Mouse (Mus musculus) fat pad, adult 2 months (tissue): ENCODE measurements around the gene Lpin1.

Experiments used
- DNase-seq: peaks from one replicate; pipeline ENCODE4 v3.0.0-alpha.2; 2011; ENCODE audit warnings: low read depth, low spot score; ENCODE audit errors: extremely low read depth

Gene Lpin1

GRCm38 (mm10) chr12:16531956-16532859 is 78.6 kb downstream of the Lpin1 start:
- no peak for DNase-seq

GRCm38 (mm10) chr12:16528650-16529049 is 82.1 kb downstream of the Lpin1 start:
- no peak for DNase-seq

GRCm38 (mm10) chr12:16527941-16528340 is 82.8 kb downstream of the Lpin1 start:
- DNase-seq = no peak

GRCm38 (mm10) chr12:16526862-16527261 is 83.9 kb downstream of the Lpin1 start:
- DNase-seq = no peak

- DNase-seq = no peak
Observed at GRCm38 (mm10) chr12:16526134-16526533, 84.6 kb downstream of the Lpin1 start.

GRCm38 (mm10) chr12:16515183-16515582 is 95.6 kb downstream of the Lpin1 start:
- no peak for DNase-seq

GRCm38 (mm10) chr12:16512991-16513390 is 97.8 kb downstream of the Lpin1 start:
- no peak for DNase-seq

GRCm38 (mm10) chr12:16509122-16509752 is 101.5 kb downstream of the Lpin1 start:
- no peak for DNase-seq

GRCm38 (mm10) chr12:16506796-16507790 is 103.7 kb downstream of the Lpin1 start:
- DNase-seq = no peak

- DNase-seq = no peak
Observed at GRCm38 (mm10) chr12:16504244-16504643, 106.5 kb downstream of the Lpin1 start.

GRCm38 (mm10) chr12:16497960-16498359 is 112.8 kb downstream of the Lpin1 start:
- DNase-seq = no peak

GRCm38 (mm10) chr12:16492713-16493112 is 118.1 kb downstream of the Lpin1 start:
- DNase-seq = no peak

- DNase-seq = no peak
Observed at GRCm38 (mm10) chr12:16488899-16489298, 121.9 kb downstream of the Lpin1 start.

- DNase-seq = no peak
Observed at GRCm38 (mm10) chr12:16487453-16487852, 123.3 kb downstream of the Lpin1 start.
